Mouse (Mus musculus) brain, adult 2 months (tissue): ENCODE measurements around the gene Muc5b.

Source experiments
- DNase-seq: peaks from one replicate; pipeline ENCODE4 v3.0.0; 2011; ENCODE audit warnings: low read depth, low spot score

Gene Muc5b

GRCm38 (mm10) chr7:141902269-141902729 lies 63.4 kb downstream of the Muc5b start:
- DNase-seq: peak; percentile 99

GRCm38 (mm10) chr7:141902791-141903190 lies 63.9 kb downstream of the Muc5b start:
- peak; percentile 83 for DNase-seq

GRCm38 (mm10) chr7:141908591-141908990 lies 69.7 kb downstream of the Muc5b start:
- peak; percentile 68 for DNase-seq

GRCm38 (mm10) chr7:141911305-141911704 lies 72.4 kb downstream of the Muc5b start:
- no peak for DNase-seq

GRCm38 (mm10) chr7:141918407-141918806 lies 79.5 kb downstream of the Muc5b start, which contains the start of gene Tollip:
Gene Tollip, minus strand, starts transcription at chr7:141918507.
- DNase-seq: no peak
